Mouse (Mus musculus) forebrain, embryonic 16.5 days (tissue): ENCODE data around the gene Malsu1. TPM values are rescaled to one million over a fixed set of nuclear protein-coding genes. Genes with fewer than 3 reads are reported as not detected.

Source experiments
- ATAC-seq: fragments of 200-750 bp; cut with Nextera tagmentation; 2 replicates; pipeline ENCODE4 v1.8.0; 2017; ENCODE audit warnings: mild to moderate bottlenecking, moderate library complexity
- H3K27ac ChIP-seq: fragments of 300-500 bp; sonication (generic); 2 replicates; pipeline ENCODE4 v1.5.1; 2014; ENCODE audit warnings: low read length, control low read depth
- H3K27me3 ChIP-seq: fragments of 300-500 bp; sonication (generic); replicated peaks from 2 replicates; pipeline ENCODE4 v1.6.1; 2014; ENCODE audit warnings: low read length; ENCODE audit not compliant: control insufficient read depth, insufficient read depth
- H3K36me3 ChIP-seq: fragments of 300-500 bp; sonication (generic); 2 replicates; pipeline ENCODE4 v1.6.1; 2014; ENCODE audit not compliant: control insufficient read depth, insufficient read depth
- H3K4me1 ChIP-seq: fragments of 300-500 bp; sonication (generic); replicated peaks from 2 replicates; pipeline ENCODE4 v1.6.1; 2014; ENCODE audit warnings: low read length; ENCODE audit not compliant: control insufficient read depth, insufficient read depth
- H3K4me2 ChIP-seq: fragments of 300-500 bp; sonication (generic); 2 replicates; pipeline ENCODE4 v1.6.1; 2014; ENCODE audit warnings: mild to moderate bottlenecking, low read length, control low read depth
- H3K4me3 ChIP-seq: fragments of 300-500 bp; sonication (generic); replicated peaks from 2 replicates; pipeline ENCODE4 v1.5.1; 2014; ENCODE audit warnings: mild to moderate bottlenecking, low read length, control low read depth
- H3K9ac ChIP-seq: fragments of 300-500 bp; sonication (generic); replicated peaks from 2 replicates; pipeline ENCODE4 v1.6.1; 2014; ENCODE audit warnings: low read depth, low read length, control low read depth
- H3K9me3 ChIP-seq: fragments of 300-500 bp; sonication (generic); 2 replicates; pipeline ENCODE4 v1.6.1; 2016; ENCODE audit warnings: low read length; ENCODE audit not compliant: control insufficient read depth
- WGBS: fragments of 180-500 bp; shearing (Covaris S2); extraction: QIAGEN DNeasy Blood & Tissue Kit; methylation state at CpG from one replicate; pipeline ENCODE4 v1.1.7; 2014; 5-methylcytosine and 5-hydroxymethylcytosine counted together
- polyA plus RNA-seq: library from polyadenylated mRNA; unstranded; fragments of >200 nt; fragmentation: Nextera tagmentation; extraction: Ambion mirVana; gene quantifications from 2 replicates; pipeline ENCODE4 v1.2.1, GENCODE M21; 2015

The Malsu1 gene
- polyA plus RNA-seq, 1 experiment from 2014 or later: 61.8 TPM

DNA sequence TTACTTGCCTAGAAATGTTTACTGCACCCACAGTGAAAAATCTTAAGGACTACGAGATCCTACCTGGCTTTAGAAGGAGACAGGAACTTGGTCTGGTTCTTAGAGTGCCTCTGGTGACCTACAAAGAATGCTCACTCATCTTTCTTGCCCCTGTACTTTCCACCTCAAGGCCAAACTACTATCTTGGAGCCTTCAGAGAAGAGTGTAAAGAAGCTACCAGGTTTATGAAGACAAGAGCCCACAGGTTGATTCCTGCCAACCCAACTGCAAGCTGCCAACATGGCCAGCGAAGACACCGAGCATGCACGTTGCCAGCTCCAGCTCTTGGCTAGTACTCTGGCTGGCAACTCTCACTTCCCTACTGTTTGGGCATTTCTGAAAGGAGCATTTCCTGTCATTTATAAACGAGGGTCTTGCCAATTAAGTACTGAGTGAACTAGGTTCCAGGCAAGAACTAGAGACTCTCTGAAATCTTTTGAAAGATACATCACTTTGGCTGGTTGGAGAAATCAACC lies 24.1 kb downstream of the Malsu1 start:
- 43% methylated on average over 5 of the region's 5 CpGs for WGBS
- no peak overlapping the region for H3K4me3 ChIP-seq
- H3K36me3 ChIP-seq: peaks cover 4% of the 10 kb centered on the region; the same call in 1 of the 2 replicates
- no peaks in the 10 kb centered on the region for H3K27me3 ChIP-seq
- ATAC-seq: no peak
- H3K9me3 ChIP-seq: no peaks in the 10 kb centered on the region
- no peak overlapping the region for H3K4me2 ChIP-seq
- no peak overlapping the region for H3K9ac ChIP-seq
- no peak overlapping the region; the same call in 1 of the 2 replicates for H3K27ac ChIP-seq
- peaks cover 22% of the 10 kb centered on the region for H3K4me1 ChIP-seq

DNA sequence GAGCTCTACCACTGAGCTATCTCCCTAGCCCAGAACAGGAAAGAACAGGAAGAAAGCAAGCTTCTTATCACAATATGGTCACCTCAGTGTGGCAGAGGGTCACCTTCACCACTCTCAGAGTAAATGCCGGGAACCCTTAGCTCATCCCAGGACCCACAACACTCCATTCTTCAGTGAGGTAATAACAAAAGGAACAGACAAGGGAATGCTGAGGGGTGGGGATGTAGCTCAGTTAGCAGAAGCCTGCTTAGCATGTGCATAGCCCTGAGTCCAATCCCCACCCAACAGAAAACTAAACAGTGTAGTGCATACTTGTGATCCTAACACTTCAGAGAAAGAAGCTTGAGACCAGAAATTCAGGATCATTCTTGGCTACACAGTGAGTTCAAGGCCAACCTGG lies 25.5 kb downstream of the Malsu1 start:
- WGBS: 85% methylated on average over 1 of the region's 1 CpGs
- Histone ChIP-seq H3K27me3 (no peaks in the 10 kb centered on the region), H3K4me2 (no peak overlapping the region), H3K4me3 (no peak overlapping the region), H3K4me1 (peaks cover 22% of the 10 kb centered on the region), H3K36me3 (peaks cover 9% of the 10 kb centered on the region), H3K27ac (no peak overlapping the region), H3K9ac (no peak overlapping the region), H3K9me3 (no peaks in the 10 kb centered on the region)
- ATAC-seq: no peak

- Histone ChIP-seq H3K27me3 (no peaks in the 10 kb centered on the region), H3K4me3 (no peak overlapping the region), H3K4me1 (no peaks in the 10 kb centered on the region), H3K9ac (no peak overlapping the region), H3K27ac (no peak overlapping the region), H3K36me3 (peaks cover 17% of the 10 kb centered on the region), H3K9me3 (no peaks in the 10 kb centered on the region), H3K4me2 (no peak overlapping the region)
- 82% methylated on average over 15 of the region's 15 CpGs for WGBS
- ATAC-seq: no peak
These were observed 33.3 kb downstream of the Malsu1 start for GRCm38 (mm10) chr6:49106746-49107500.

GRCm38 (mm10) chr6:49109196-49109595 lies 35.6 kb downstream of the Malsu1 start:
- Histone ChIP-seq H3K4me2 (no peak overlapping the region), H3K4me1 (no peaks in the 10 kb centered on the region), H3K9ac (no peak overlapping the region), H3K36me3 (peaks cover 10% of the 10 kb centered on the region), H3K27me3 (no peaks in the 10 kb centered on the region), H3K4me3 (no peak overlapping the region), H3K9me3 (no peaks in the 10 kb centered on the region), H3K27ac (no peak overlapping the region)
- 92% methylated on average over 2 of the region's 2 CpGs for WGBS
- no peak for ATAC-seq

DNA sequence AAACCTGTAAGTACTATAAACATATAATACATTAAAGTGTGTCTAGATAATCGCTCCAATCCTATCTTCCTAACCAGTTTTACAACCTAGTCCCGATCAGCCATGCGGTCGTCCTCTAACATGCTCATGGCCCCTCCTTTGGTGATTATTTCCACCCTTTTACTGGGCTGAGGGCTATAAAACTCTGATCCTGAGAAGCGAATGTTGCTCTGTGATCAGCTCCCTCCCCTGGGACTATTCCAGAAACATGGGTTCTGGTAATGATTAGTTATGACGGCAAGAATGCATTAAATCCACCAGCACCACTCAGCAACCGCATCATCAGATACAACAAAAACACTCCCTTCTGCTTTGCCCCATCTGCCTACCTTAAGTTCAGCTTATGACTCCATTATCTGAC lies 40.3 kb downstream of the Malsu1 start:
- WGBS: 93% methylated on average over 7 of the region's 7 CpGs
- H3K27me3 ChIP-seq: no peaks in the 10 kb centered on the region
- no peak overlapping the region for H3K27ac ChIP-seq
- ATAC-seq: no peak
- 0 out of 2 replicates have a peak, but pooled peaks cover 2% of the 10 kb centered on the region for H3K4me1 ChIP-seq
- peaks cover 4% of the 10 kb centered on the region; the same call in 1 of the 2 replicates for H3K36me3 ChIP-seq
- no peak overlapping the region for H3K9ac ChIP-seq
- H3K4me2 ChIP-seq: no peak overlapping the region
- H3K4me3 ChIP-seq: no peak overlapping the region
- no peaks in the 10 kb centered on the region for H3K9me3 ChIP-seq

DNA sequence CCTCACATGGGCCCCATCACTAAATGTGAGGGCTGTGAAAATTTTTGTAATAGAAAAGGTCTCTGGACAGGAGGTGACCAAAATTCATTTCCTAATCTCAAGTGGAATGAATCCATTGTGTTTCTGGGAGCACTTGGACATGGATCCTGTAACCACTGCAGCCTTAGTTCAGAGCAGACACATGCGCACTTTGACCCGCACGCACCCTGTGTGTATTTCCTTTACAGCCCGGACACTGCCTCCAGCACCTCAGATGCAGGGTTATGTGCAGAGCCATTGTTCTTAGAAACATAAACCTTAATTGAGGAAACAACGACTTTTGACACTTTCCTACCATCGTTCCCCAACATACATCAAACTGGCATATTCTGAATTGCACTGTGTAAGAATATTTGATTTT lies 40.9 kb downstream of the Malsu1 start:
- no peak for ATAC-seq
- H3K9ac ChIP-seq: no peak overlapping the region

GRCm38 (mm10) chr6:49115550-49115949 lies 42.0 kb downstream of the Malsu1 start:
- H3K4me3 ChIP-seq: no peak overlapping the region
- no peak overlapping the region for H3K4me2 ChIP-seq
- 85% methylated on average over 5 of the region's 5 CpGs for WGBS
- ATAC-seq: no peak
- peaks cover 8% of the 10 kb centered on the region for H3K4me1 ChIP-seq
- H3K27me3 ChIP-seq: no peaks in the 10 kb centered on the region
- no peak overlapping the region for H3K9ac ChIP-seq
- no peaks in the 10 kb centered on the region for H3K9me3 ChIP-seq
- peaks cover 4% of the 10 kb centered on the region; the same call in 1 of the 2 replicates for H3K36me3 ChIP-seq
- H3K27ac ChIP-seq: no peak overlapping the region

More for the DNA sequence above, 40.9 kb downstream of the Malsu1 start:
- Histone ChIP-seq H3K27ac (no peak overlapping the region), H3K4me1 (peaks cover 3% of the 10 kb centered on the region), H3K9me3 (no peaks in the 10 kb centered on the region), H3K27me3 (no peaks in the 10 kb centered on the region), H3K4me2 (no peak overlapping the region), H3K4me3 (no peak overlapping the region), H3K36me3 (peaks cover 4% of the 10 kb centered on the region; the same call in 1 of the 2 replicates)
- WGBS: 93% methylated on average over 6 of the region's 6 CpGs

DNA sequence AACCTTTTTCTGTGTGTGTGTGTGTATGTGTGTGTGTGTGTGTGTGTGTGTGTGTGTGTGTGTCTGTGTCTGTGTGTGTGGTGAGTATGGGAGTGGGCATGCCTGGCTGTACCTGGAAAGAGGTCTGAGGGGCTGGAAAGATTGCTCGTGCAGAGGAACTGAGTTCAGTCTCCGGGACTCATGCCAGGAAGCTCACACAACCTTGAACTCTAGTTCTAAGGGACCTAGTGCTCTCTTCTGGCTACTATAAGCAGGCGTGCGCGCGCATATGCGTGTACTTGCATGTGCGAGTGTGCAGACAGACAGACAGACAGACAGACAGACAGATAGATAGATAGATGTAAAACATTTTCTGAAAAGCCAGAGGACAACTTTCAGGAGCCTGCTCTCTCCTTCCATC lies 42.6 kb downstream of the Malsu1 start:
- H3K9me3 ChIP-seq: no peaks in the 10 kb centered on the region
- WGBS: 86% methylated on average over 8 of the region's 8 CpGs
- no peak overlapping the region for H3K9ac ChIP-seq
- no peaks in the 10 kb centered on the region for H3K27me3 ChIP-seq
- ATAC-seq: no peak
- no peak overlapping the region for H3K27ac ChIP-seq
- H3K36me3 ChIP-seq: peaks cover 2% of the 10 kb centered on the region; the same call in 1 of the 2 replicates
- no peak overlapping the region for H3K4me2 ChIP-seq
- no peak overlapping the region for H3K4me3 ChIP-seq
- H3K4me1 ChIP-seq: peaks cover 8% of the 10 kb centered on the region

GRCm38 (mm10) chr6:49118446-49118845 lies 44.9 kb downstream of the Malsu1 start:
- H3K9ac ChIP-seq: no peak overlapping the region
- H3K27me3 ChIP-seq: no peaks in the 10 kb centered on the region
- peaks cover 8% of the 10 kb centered on the region for H3K4me1 ChIP-seq
- ATAC-seq: no peak
- H3K4me3 ChIP-seq: no peak overlapping the region
- no peak overlapping the region for H3K4me2 ChIP-seq
- H3K27ac ChIP-seq: no peak overlapping the region
- WGBS: 73% methylated on average over 8 of the region's 8 CpGs
- H3K9me3 ChIP-seq: no peaks in the 10 kb centered on the region
- peaks cover 2% of the 10 kb centered on the region; the same call in 1 of the 2 replicates for H3K36me3 ChIP-seq
